Mouse (Mus musculus) ES-E14 (cell line): ENCODE results near the gene 2210011C24Rik.

ENCODE experiments used
- CHD2 ChIP-seq: IDR thresholded peaks from 2 replicates; pipeline ENCODE4 v1.6.1; 2014; ENCODE audit warnings: mild to moderate bottlenecking, low read depth, low read length, inconsistent platforms
- HCFC1 ChIP-seq: IDR thresholded peaks from 2 replicates; pipeline ENCODE4 v1.6.1; 2012; ENCODE audit warnings: low read length, inconsistent platforms, borderline replicate concordance; ENCODE audit not compliant: insufficient read depth
- MAFK ChIP-seq: IDR thresholded peaks from 2 replicates; pipeline ENCODE4 v1.6.1; 2014; ENCODE audit warnings: mild to moderate bottlenecking, low read depth, low read length, inconsistent platforms; ENCODE audit not compliant: insufficient read depth
- ZNF384 ChIP-seq: IDR thresholded peaks from 2 replicates; pipeline ENCODE4 v1.6.1; 2012; ENCODE audit warnings: low read depth, low read length, inconsistent platforms

GRCm38 (mm10) chr8:84023631-84024030 lies 11.7 kb upstream of the 2210011C24Rik start:
- TF ChIP-seq HCFC1 (no peak), CHD2 (no peak), ZNF384 (no peak), MAFK (no peak)
